Mouse (Mus musculus): Measurements from ENCODE around the gene Tmc4.

DNA sequence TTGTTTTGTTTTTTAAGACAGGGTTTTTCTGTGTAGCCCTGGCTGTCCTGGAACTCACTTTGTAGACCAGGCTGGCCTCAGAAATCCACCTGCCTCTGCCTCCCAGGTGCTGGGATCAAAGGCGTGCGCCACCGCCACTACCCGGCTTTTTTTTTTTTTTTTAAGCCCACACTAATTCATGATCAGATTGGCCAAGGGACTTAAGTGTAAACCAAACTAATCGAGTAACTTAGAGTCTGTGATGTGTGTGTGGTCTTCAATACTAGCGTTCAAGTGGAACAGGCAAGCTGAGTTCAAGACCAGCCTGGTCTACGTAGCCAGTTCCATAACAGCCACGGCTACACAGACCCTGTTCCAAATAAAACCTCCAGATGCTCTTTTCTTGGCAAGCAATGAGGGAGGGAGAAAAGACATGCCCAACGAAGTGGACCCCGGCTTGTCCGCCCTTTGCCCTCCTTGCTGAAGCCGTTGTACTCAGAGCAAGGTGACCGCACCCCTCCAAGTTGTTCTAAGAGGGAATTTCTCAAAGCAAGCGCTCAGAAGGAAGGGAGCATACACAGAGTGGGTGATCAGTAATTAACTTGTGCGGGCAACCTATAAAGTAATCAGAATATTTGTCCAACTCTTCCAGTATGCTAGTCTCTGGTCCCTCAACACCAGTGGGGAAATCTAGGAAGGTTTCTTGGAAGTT lies 12.7 kb downstream of the Tmc4 start:
- TF ChIP-seq CTCF (conservative IDR thresholded peaks at IDR 0.05; ENCODE audit: low read length): no peak
- no peak for TF ChIP-seq NANOG (IDR thresholded peaks at IDR 0.05; ENCODE audit: borderline replicate concordance, low read length)
